8 mouse cellular contexts compared by ENCODE assay signal in the genomic region with DNA sequence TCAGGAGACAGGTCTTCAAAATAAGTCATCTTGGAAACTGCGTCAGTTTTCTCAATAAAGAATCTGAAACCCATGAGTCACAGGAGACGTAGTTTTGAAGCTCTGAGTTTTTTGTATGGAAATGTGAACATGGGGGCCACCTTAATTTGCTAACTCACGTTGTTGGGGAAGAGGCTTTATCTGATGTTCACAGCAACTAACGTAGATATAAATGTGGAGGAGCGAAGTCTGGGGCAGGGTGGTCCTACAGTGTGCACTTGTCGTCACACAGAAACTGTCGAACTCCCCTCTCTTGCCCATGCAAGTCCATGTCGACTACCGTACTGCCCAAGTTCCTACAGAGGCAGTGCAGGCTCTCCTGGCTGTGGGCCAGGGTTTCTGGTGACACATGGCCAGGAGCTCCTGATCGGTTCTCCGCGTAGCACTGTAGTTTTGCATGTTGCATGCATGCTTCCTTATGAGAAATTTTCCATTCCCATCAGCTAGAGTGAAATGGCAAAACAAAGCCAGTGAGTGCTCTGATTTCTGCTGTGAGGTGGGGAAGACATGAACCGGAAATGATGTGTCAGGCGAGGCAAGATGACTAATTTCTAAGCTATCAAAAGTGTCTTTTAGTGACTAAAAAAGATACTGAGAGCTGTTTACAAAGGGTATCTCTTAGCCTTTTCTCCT.
A peak's percentile ranks its signal among the peaks of the same experiment; 100 is the strongest.
DNase-seq lines count a peak whose midpoint lies in the region; ATAC-seq lines count a peak whose summit lies in the region.

No protein-coding gene starts in this region.

- no peak overlapping the region for H3K9ac ChIP-seq in hindbrain, embryonic 12.5 days

- H3K27ac ChIP-seq in hindbrain, embryonic 12.5 days = no peak overlapping the region

- no peaks in the 10 kb centered on the region for H3K36me3 ChIP-seq in hindbrain, embryonic 12.5 days

- DNase-seq in cerebellum, postnatal 14 days = peak; percentile 67 to 78
- peak; percentile 31 to 35 for DNase-seq in urinary bladder, adult 18-20 months (ENCODE audit: low spot score in 2 of 2)
- DNase-seq in urinary bladder, adult 2 months (ENCODE audit: low spot score) = no peak
- peak; percentile 76 for DNase-seq in heart, postnatal 4 days
- DNase-seq in spleen, postnatal 14 days (ENCODE audit: low spot score in 2 of 2) = no peak

- no peak for ATAC-seq in cerebellum, adult (ENCODE audit: insufficient number of reproducible peaks, low FRiP score, low TSS enrichment)
- peak; percentile 69 for ATAC-seq in megakaryocyte progenitor cell, adult 5-6 weeks (replicated peaks; ENCODE audit: poor library complexity)
- no peak for ATAC-seq in hindbrain, embryonic 12.5 days (ENCODE audit: low FRiP score)

- H3K9me3 ChIP-seq in hindbrain, embryonic 12.5 days (replicated peaks) = no peaks in the 10 kb centered on the region

- H3K4me2 ChIP-seq in hindbrain, embryonic 12.5 days (replicated peaks) = no peak overlapping the region

- 89% methylated on average over 14 of the region's 14 CpGs for WGBS in hindbrain, embryonic 12.5 days

- H3K4me1 ChIP-seq in hindbrain, embryonic 12.5 days = 0 out of 2 replicates have a peak, but pooled peaks cover 3% of the 10 kb centered on the region

- no peaks in the 10 kb centered on the region for H3K27me3 ChIP-seq in hindbrain, embryonic 12.5 days

- H3K4me3 ChIP-seq in hindbrain, embryonic 12.5 days = no peak overlapping the region

Comparison
In these comparisons a context has a peak if more than half of its experiments do, and no peak if none do; other contexts are left out.
1. DNase-seq: peak in cerebellum, postnatal 14 days (2 of 2), urinary bladder, adult 18-20 months (2 of 2) and heart, postnatal 4 days (single experiment); none in urinary bladder, adult 2 months (single experiment) and spleen, postnatal 14 days (0 of 2).